25 mouse cellular contexts compared by ENCODE assay signal in the genomic region with DNA sequence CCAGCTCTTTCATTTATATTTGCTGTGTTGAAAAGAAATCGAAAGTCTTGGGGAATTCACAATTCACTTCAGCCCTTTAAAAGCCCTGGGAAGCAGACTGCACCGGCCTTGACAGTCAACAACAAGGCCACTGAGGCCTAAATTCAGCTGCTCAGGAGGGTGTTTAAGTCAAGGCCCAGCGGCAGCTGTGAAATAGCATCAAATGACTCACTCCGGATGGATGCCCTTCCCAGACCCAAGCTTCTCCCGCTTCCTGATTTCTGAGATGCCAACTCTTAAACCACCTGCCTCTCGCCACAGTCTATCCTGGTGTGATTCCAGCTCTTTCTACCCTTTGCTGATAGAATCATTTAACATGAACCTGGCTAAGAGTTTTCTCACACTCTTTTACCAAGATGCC. TPM values are rescaled to one million over a fixed set of nuclear protein-coding genes. Genes with fewer than 3 reads are reported as not detected.
DNase-seq lines count a peak whose midpoint lies in the region; ATAC-seq and TF ChIP-seq lines count a peak whose summit lies in the region.
"Had no signal": no experiment of that assay in that cellular context is flagged by ENCODE, and none has a peak within 500 bp of the region (broad histone marks: within the 10 kb centered on the region; RNA-seq: fewer than 3 reads in every experiment).

No protein-coding gene starts in this region.

- no peaks in the 10 kb centered on the region for H3K36me3 ChIP-seq in heart, embryonic 12.5 days
- no peaks in the 10 kb centered on the region for H3K36me3 ChIP-seq in C2C12 (ENCODE audit: control insufficient read depth, insufficient read depth)
- H3K36me3 ChIP-seq in myocyte (ENCODE audit: control insufficient read depth, insufficient read depth): no peaks in the 10 kb centered on the region
- no peaks in the 10 kb centered on the region for H3K36me3 ChIP-seq in hindbrain, embryonic 14.5 days (replicated peaks; ENCODE audit: control insufficient read depth, insufficient read depth)
- H3K36me3 ChIP-seq: embryonic facial prominence, embryonic 15.5 days; forebrain, embryonic 12.5 days; G1E; hindbrain, embryonic 15.5 days; lung, embryonic 15.5 days; midbrain, embryonic 10.5 days; midbrain, embryonic 15.5 days; neural tube, embryonic 12.5 days; stomach, embryonic 15.5 days had no signal

- no peak overlapping the region for H3K9ac ChIP-seq in heart, embryonic 12.5 days
- no peak overlapping the region for H3K9ac ChIP-seq in hindbrain, embryonic 14.5 days
- H3K9ac ChIP-seq: embryonic facial prominence, embryonic 15.5 days; forebrain, embryonic 12.5 days; hindbrain, embryonic 15.5 days; lung, embryonic 15.5 days; midbrain, embryonic 15.5 days; neural tube, embryonic 12.5 days; stomach, embryonic 15.5 days had no signal

- H3K27ac ChIP-seq in heart, embryonic 12.5 days (ENCODE audit: poor library complexity, severe bottlenecking): no peak overlapping the region; the same call in 1 of the 2 replicates
- no peak overlapping the region for H3K27ac ChIP-seq in hindbrain, embryonic 14.5 days
- H3K27ac ChIP-seq: embryonic facial prominence, embryonic 15.5 days; forebrain, embryonic 12.5 days; hindbrain, embryonic 15.5 days; lung, embryonic 15.5 days; midbrain, embryonic 10.5 days; midbrain, embryonic 15.5 days; neural tube, embryonic 12.5 days; stomach, embryonic 15.5 days had no signal

- H3K79me3 ChIP-seq in C2C12 (ENCODE audit: low read depth): no peaks in the 10 kb centered on the region

- TF ChIP-seq CTCF in C2C12 (IDR thresholded peaks at IDR 0.05; ENCODE audit: control insufficient read depth, insufficient read depth, insufficient read length): no peak

- H3K4me3 ChIP-seq in heart, embryonic 12.5 days: no peak overlapping the region
- no peak overlapping the region for H3K4me3 ChIP-seq in C2C12 (ENCODE audit: insufficient read depth, poor library complexity, severe bottlenecking)
- H3K4me3 ChIP-seq in myocyte: no peak overlapping the region
- H3K4me3 ChIP-seq in hindbrain, embryonic 14.5 days (replicated peaks; ENCODE audit: low read length): no peak overlapping the region
- H3K4me3 ChIP-seq: embryonic facial prominence, embryonic 15.5 days; forebrain, embryonic 12.5 days; hindbrain, embryonic 15.5 days; lung, embryonic 15.5 days; midbrain, embryonic 10.5 days; midbrain, embryonic 15.5 days; neural tube, embryonic 12.5 days; stomach, embryonic 15.5 days had no signal

- WGBS in heart, embryonic 12.5 days: 80% methylated on average over 6 of the region's 6 CpGs
- WGBS in hindbrain, embryonic 14.5 days: 88% methylated on average over 6 of the region's 6 CpGs

- H3K4me2 ChIP-seq in heart, embryonic 12.5 days: no peak overlapping the region
- H3K4me2 ChIP-seq in myocyte (ENCODE audit: low read depth): peak overlapping the region; percentile 64
- H3K4me2 ChIP-seq in hindbrain, embryonic 14.5 days (replicated peaks): no peak overlapping the region
- H3K4me2 ChIP-seq: embryonic facial prominence, embryonic 15.5 days; forebrain, embryonic 12.5 days; heart, embryonic 11.5 days; hindbrain, embryonic 15.5 days; lung, embryonic 15.5 days; midbrain, embryonic 15.5 days; neural tube, embryonic 12.5 days; stomach, embryonic 15.5 days had no signal

- ATAC-seq in heart, embryonic 12.5 days (ENCODE audit: insufficient number of reproducible peaks, low FRiP score): no peak
- no peak for ATAC-seq in hindbrain, embryonic 14.5 days (ENCODE audit: low FRiP score)
- ATAC-seq: inflammation-experienced regulatory T-cells, adult 6 months; midbrain, embryonic 15.5 days had no signal

- H3ac ChIP-seq in C2C12 (ENCODE audit: control insufficient read depth, insufficient read length, low read depth): no peak overlapping the region
- no peak overlapping the region for H3ac ChIP-seq in myocyte (ENCODE audit: control insufficient read depth, insufficient read length)

- no peak for TF ChIP-seq POLR2A in myocyte (IDR thresholded peaks at IDR 0.05; ENCODE audit: insufficient read length, low read depth)

- H3K79me2 ChIP-seq in C2C12 (ENCODE audit: control insufficient read depth, insufficient read depth) (no peaks in the 10 kb centered on the region), myocyte (ENCODE audit: control insufficient read depth, insufficient read depth) (no peaks in the 10 kb centered on the region)

- H3K9me3 ChIP-seq in heart, embryonic 12.5 days (replicated peaks): peaks cover 8% of the 10 kb centered on the region
- no peaks in the 10 kb centered on the region for H3K9me3 ChIP-seq in hindbrain, embryonic 14.5 days (ENCODE audit: control insufficient read depth, low read length)
- H3K9me3 ChIP-seq: embryonic facial prominence, embryonic 15.5 days; forebrain, embryonic 12.5 days; hindbrain, embryonic 15.5 days; lung, embryonic 15.5 days; midbrain, embryonic 15.5 days; neural tube, embryonic 12.5 days; stomach, embryonic 15.5 days had no signal

- peaks cover 41% of the 10 kb centered on the region for H3K4me1 ChIP-seq in heart, embryonic 12.5 days (replicated peaks)
- no peaks in the 10 kb centered on the region for H3K4me1 ChIP-seq in hindbrain, embryonic 14.5 days (replicated peaks; ENCODE audit: control insufficient read depth, insufficient read depth, low read length)
- H3K4me1 ChIP-seq: hindbrain, embryonic 15.5 days; neural tube, embryonic 12.5 days had no signal

- peak; percentile 86 for DNase-seq in heart, adult 11 months
- peak; percentile 76 for DNase-seq in adrenal gland, adult 8-10 months
- no peak for DNase-seq in hindbrain, embryonic 14.5 days (ENCODE audit: low spot score)
- no peak for DNase-seq in retina, postnatal 1 day
- DNase-seq: cerebellum, adult 8-10 months; gastrocnemius, postnatal 14 days; kidney, adult 11 months; kidney, postnatal 14 days; layer of hippocampus, adult 9-11 months; right cerebral cortex, postnatal 14 days had no signal

- H3K27me3 ChIP-seq in heart, embryonic 12.5 days (replicated peaks): no peaks in the 10 kb centered on the region
- H3K27me3 ChIP-seq in C2C12 (ENCODE audit: control insufficient read depth, insufficient read depth, insufficient read length) (no peaks in the 10 kb centered on the region), myocyte (ENCODE audit: control insufficient read depth, insufficient read depth, insufficient read length) (no peaks in the 10 kb centered on the region)
- H3K27me3 ChIP-seq in hindbrain, embryonic 14.5 days (ENCODE audit: control insufficient read depth, insufficient read depth, low read length): no peaks in the 10 kb centered on the region
- H3K27me3 ChIP-seq: embryonic facial prominence, embryonic 15.5 days; forebrain, embryonic 12.5 days; hindbrain, embryonic 15.5 days; lung, embryonic 15.5 days; midbrain, embryonic 15.5 days; neural tube, embryonic 12.5 days; Patski; stomach, embryonic 15.5 days had no signal

TF ChIP-seq in C2C12, 6 proteins besides CTCF, POLR2A, EP300 and RAD21:
- TF ChIP-seq CEBPB (IDR thresholded peaks at IDR 0.05; ENCODE audit: low read depth) (no peak), MYOG (IDR thresholded peaks at IDR 0.05; ENCODE audit: control insufficient read depth, extremely low read depth, insufficient read length) (no peak), MAX (IDR thresholded peaks at IDR 0.05) (peak; percentile 44), USF1 (IDR thresholded peaks at IDR 0.05; ENCODE audit: low read depth) (no peak), MYOD1 (IDR thresholded peaks at IDR 0.05; ENCODE audit: control insufficient read depth, insufficient read length, low read depth) (peak; percentile 98), FOSL1 (IDR thresholded peaks at IDR 0.05; ENCODE audit: insufficient read depth, low read length, poor library complexity, severe bottlenecking) (peak; percentile 40)

TF ChIP-seq in myocyte, 11 proteins besides CTCF, POLR2A, EP300 and RAD21:
- TF ChIP-seq MAX (IDR thresholded peaks at IDR 0.05; ENCODE audit: low read depth) (no peak), TCF12 (IDR thresholded peaks at IDR 0.05; ENCODE audit: insufficient read depth, poor library complexity, severe bottlenecking) (peak; percentile 91), POLR2AphosphoS2 (IDR thresholded peaks at IDR 0.05; ENCODE audit: insufficient read length, low read depth) (no peak), CEBPB (IDR thresholded peaks at IDR 0.05; ENCODE audit: insufficient read depth, poor library complexity, severe bottlenecking) (no peak), MYOD1 (IDR thresholded peaks at IDR 0.05; ENCODE audit: control insufficient read depth in 1 of 3, insufficient read length in 2 of 3, low read depth in 2 of 3) (peak; percentile 85 to 97 (median 95)), TCF3 (IDR thresholded peaks at IDR 0.05; ENCODE audit: insufficient read length, low read depth) (peak; percentile 64), MYOG (IDR thresholded peaks at IDR 0.05; ENCODE audit: control insufficient read depth in 1 of 3, insufficient read depth in 1 of 3, insufficient read length in 2 of 3, low read depth in 2 of 3) (peak; percentile 57 to 96 (median 88))

RNA-seq across cellular contexts. Expression of a gene that starts 8.6 kb away (rescaled TPM):
- polyA plus RNA-seq in heart, embryonic 12.5 days (2016; fragmentation: Nextera tagmentation; extraction: Ambion mirVana): 49.9 and 51.3 TPM in 2 replicates
- polyA plus RNA-seq in C2C12 (2012; fragmentation: generic; extraction: Trizol) (27.8 TPM), myocyte (2012; fragmentation: generic; extraction: Trizol) (71.9 TPM)
- 10 to 100 TPM; 32.2 to 43.7 (median 40.0) TPM for total RNA-seq in adrenal gland, adult 8-10 months (2022)
- polyA plus RNA-seq in hindbrain, embryonic 14.5 days (2014; fragmentation: Nextera tagmentation; extraction: Ambion mirVana): 10.4 and 13.2 TPM in 2 replicates

RNA-seq across cellular contexts. Expression of a gene that starts 28.8 kb away (rescaled TPM):
- 507 and 511 TPM in 2 replicates for polyA plus RNA-seq in heart, embryonic 12.5 days (2016; fragmentation: Nextera tagmentation; extraction: Ambion mirVana)
- polyA plus RNA-seq in C2C12 (2012; fragmentation: generic; extraction: Trizol): 237 TPM
- 100 to 1,000 TPM; 388 to 483 (median 411) TPM for total RNA-seq in adrenal gland, adult 8-10 months (2022)
- 406 TPM for polyA plus RNA-seq in myocyte (2012; fragmentation: generic; extraction: Trizol)
- polyA plus RNA-seq in hindbrain, embryonic 14.5 days (2014; fragmentation: Nextera tagmentation; extraction: Ambion mirVana): 515 and 597 TPM in 2 replicates

Comparison
In these comparisons a context has a peak if more than half of its experiments do, and no peak if none do; other contexts are left out.
1. DNase-seq: peak in heart, adult 11 months (single experiment) and adrenal gland, adult 8-10 months (single experiment); none in hindbrain, embryonic 14.5 days (single experiment) and retina, postnatal 1 day (single experiment).